Mouse (Mus musculus) stomach, embryonic 14.5 days (tissue): ENCODE results near the gene Syk. TPM values are rescaled to one million over a fixed set of nuclear protein-coding genes. Genes with fewer than 3 reads are reported as not detected.

ENCODE experiments used
- ATAC-seq: fragments of 200-750 bp; cut with Nextera tagmentation; 2 replicates; pipeline ENCODE4 v1.8.0; 2017; ENCODE audit warnings: low read depth, moderate TSS enrichment; ENCODE audit not compliant: insufficient number of reproducible peaks, insufficient read depth, low FRiP score
- H3K27ac ChIP-seq: fragments of 300-500 bp; sonication (generic); 2 replicates; pipeline ENCODE4 v1.5.1; 2014; ENCODE audit warnings: mild to moderate bottlenecking, low read length, moderate library complexity, mixed read lengths
- H3K27me3 ChIP-seq: fragments of 300-500 bp; sonication (generic); 2 replicates; pipeline ENCODE4 v1.6.1; 2014; ENCODE audit warnings: low read length, control low read depth, mixed read lengths; ENCODE audit not compliant: control insufficient read depth, insufficient read depth
- H3K36me3 ChIP-seq: fragments of 300-500 bp; sonication (generic); 2 replicates; pipeline ENCODE4 v1.6.1; 2014; ENCODE audit warnings: mild to moderate bottlenecking, control low read depth, low read length, moderate library complexity, mixed read lengths; ENCODE audit not compliant: control insufficient read depth, insufficient read depth
- H3K4me1 ChIP-seq: fragments of 300-500 bp; sonication (generic); 2 replicates; pipeline ENCODE4 v1.6.1; 2014; ENCODE audit warnings: low read length, control low read depth, mixed read lengths; ENCODE audit not compliant: control insufficient read depth, insufficient read depth
- H3K4me2 ChIP-seq: fragments of 300-500 bp; sonication (generic); replicated peaks from 2 replicates; pipeline ENCODE4 v1.6.1; 2014; ENCODE audit warnings: low read depth, low read length, control low read depth
- H3K4me3 ChIP-seq: fragments of 300-500 bp; sonication (generic); 2 replicates; pipeline ENCODE4 v1.5.1; 2014; ENCODE audit warnings: low read depth, low read length, control low read depth
- H3K9ac ChIP-seq: fragments of 300-500 bp; sonication (generic); replicated peaks from 2 replicates; pipeline ENCODE4 v1.6.1; 2014; ENCODE audit warnings: low read depth, mild to moderate bottlenecking, control low read depth, low read length, moderate library complexity, mixed read lengths
- H3K9me3 ChIP-seq: fragments of 300-500 bp; sonication (generic); 2 replicates; pipeline ENCODE4 v1.6.1; 2016; ENCODE audit warnings: low read depth, low read length, control low read depth; ENCODE audit not compliant: control insufficient read depth
- whole genome bisulfite sequencing: fragments of 180-500 bp; shearing (Covaris S2); extraction: QIAGEN DNeasy Blood & Tissue Kit; methylation state at CpG from one replicate; pipeline ENCODE4 v1.1.7; 2014; 5-methylcytosine and 5-hydroxymethylcytosine counted together
- polyA plus RNA-seq: library from polyadenylated mRNA; unstranded; fragments of >200 nt; fragmentation: Nextera tagmentation; extraction: Ambion mirVana; gene quantifications from 2 replicates; pipeline ENCODE4 v1.2.1, GENCODE M21; 2014

Gene Syk
- polyA plus RNA-seq = 3.2 and 3.7 TPM in 2 replicates

- H3K36me3 ChIP-seq = no peaks in the 10 kb centered on the region
Measured at GRCm38 (mm10) chr13:52582878-52583661, at the start of gene Syk. TSS of gene Syk (plus strand) at chr13:52583173.

GRCm38 (mm10) chr13:52533644-52534043, 49.3 kb upstream of the Syk start:
- no peaks in the 10 kb centered on the region for H3K36me3 ChIP-seq
- H3K27ac ChIP-seq = no peak overlapping the region
- ATAC-seq = no peak
- peaks cover 9% of the 10 kb centered on the region; the same call in 1 of the 2 replicates for H3K27me3 ChIP-seq
- WGBS = 76% methylated on average over 5 of the region's 5 CpGs
- H3K9ac ChIP-seq = no peak overlapping the region
- no peak overlapping the region for H3K4me2 ChIP-seq
- H3K4me3 ChIP-seq = no peak overlapping the region
- H3K9me3 ChIP-seq = no peaks in the 10 kb centered on the region; the same call in 1 of the 2 replicates
- H3K4me1 ChIP-seq = no peaks in the 10 kb centered on the region

More at GRCm38 (mm10) chr13:52582878-52583661, at the start of gene Syk:
- Histone ChIP-seq H3K27me3 (no peaks in the 10 kb centered on the region), H3K9ac (peak within 1 kb of the TSS; percentile 22), H3K4me2 (peak within 1 kb of the TSS; percentile 94), H3K9me3 (no peaks in the 10 kb centered on the region), H3K4me3 (peak within 1 kb of the TSS; percentile 58), H3K27ac (peak within 1 kb of the TSS; percentile 11; the same call in 1 of the 2 replicates), H3K4me1 (no peaks in the 10 kb centered on the region)
- ATAC-seq = peak; percentile 80
- under 1% methylated on average over 69 of the region's 70 CpGs for WGBS

GRCm38 (mm10) chr13:52535542-52535941, 47.4 kb upstream of the Syk start:
- no peak for ATAC-seq

GRCm38 (mm10) chr13:52537754-52538587, 45.0 kb upstream of the Syk start:
- no peaks in the 10 kb centered on the region for H3K4me1 ChIP-seq
- 94% methylated on average over 26 of the region's 26 CpGs for WGBS

More at GRCm38 (mm10) chr13:52535542-52535941, 47.4 kb upstream of the Syk start:
- no peak overlapping the region for H3K9ac ChIP-seq
- H3K4me2 ChIP-seq = no peak overlapping the region
- no peak overlapping the region for H3K27ac ChIP-seq
- no peaks in the 10 kb centered on the region for H3K36me3 ChIP-seq
- no peaks in the 10 kb centered on the region; the same call in 1 of the 2 replicates for H3K9me3 ChIP-seq
- no peak overlapping the region for H3K4me3 ChIP-seq
- H3K4me1 ChIP-seq = no peaks in the 10 kb centered on the region
- no peaks in the 10 kb centered on the region for H3K27me3 ChIP-seq
- 10% methylated on average over 4 of the region's 4 CpGs for WGBS

GRCm38 (mm10) chr13:52538588-52539116, 44.3 kb upstream of the Syk start:
- no peak overlapping the region for H3K9ac ChIP-seq
- no peak for ATAC-seq
- WGBS = 90% methylated on average over 9 of the region's 9 CpGs

More at GRCm38 (mm10) chr13:52537754-52538587, 45.0 kb upstream of the Syk start:
- no peak for ATAC-seq
- H3K4me3 ChIP-seq = no peak overlapping the region
- H3K9ac ChIP-seq = no peak overlapping the region
- no peaks in the 10 kb centered on the region for H3K9me3 ChIP-seq
- no peaks in the 10 kb centered on the region for H3K36me3 ChIP-seq
- no peak overlapping the region for H3K4me2 ChIP-seq
- no peak overlapping the region for H3K27ac ChIP-seq
- no peaks in the 10 kb centered on the region for H3K27me3 ChIP-seq

GRCm38 (mm10) chr13:52539461-52539860, 43.5 kb upstream of the Syk start:
- ATAC-seq = no peak
- Histone ChIP-seq H3K4me2 (no peak overlapping the region), H3K27me3 (no peaks in the 10 kb centered on the region), H3K4me1 (no peaks in the 10 kb centered on the region), H3K36me3 (no peaks in the 10 kb centered on the region), H3K4me3 (no peak overlapping the region), H3K27ac (no peak overlapping the region), H3K9ac (no peak overlapping the region), H3K9me3 (no peaks in the 10 kb centered on the region)
- WGBS = 84% methylated on average over 6 of the region's 6 CpGs

More at GRCm38 (mm10) chr13:52538588-52539116, 44.3 kb upstream of the Syk start:
- Histone ChIP-seq H3K27ac (no peak overlapping the region), H3K4me1 (no peaks in the 10 kb centered on the region), H3K9me3 (no peaks in the 10 kb centered on the region), H3K4me3 (no peak overlapping the region), H3K4me2 (no peak overlapping the region), H3K36me3 (no peaks in the 10 kb centered on the region), H3K27me3 (no peaks in the 10 kb centered on the region)

GRCm38 (mm10) chr13:52541385-52542035, 41.5 kb upstream of the Syk start:
- ATAC-seq = no peak
- Histone ChIP-seq H3K27ac (no peak overlapping the region), H3K4me3 (no peak overlapping the region), H3K9me3 (no peaks in the 10 kb centered on the region), H3K9ac (no peak overlapping the region), H3K36me3 (no peaks in the 10 kb centered on the region), H3K4me1 (no peaks in the 10 kb centered on the region), H3K4me2 (no peak overlapping the region), H3K27me3 (no peaks in the 10 kb centered on the region)
- 65% methylated on average over 5 of the region's 5 CpGs for WGBS

GRCm38 (mm10) chr13:52542036-52542526, 40.9 kb upstream of the Syk start:
- Histone ChIP-seq H3K4me1 (no peaks in the 10 kb centered on the region), H3K9me3 (no peaks in the 10 kb centered on the region), H3K27me3 (no peaks in the 10 kb centered on the region), H3K4me3 (no peak overlapping the region), H3K36me3 (no peaks in the 10 kb centered on the region), H3K9ac (no peak overlapping the region), H3K27ac (no peak overlapping the region), H3K4me2 (no peak overlapping the region)
- WGBS = 60% methylated on average over 8 of the region's 8 CpGs
- no peak for ATAC-seq
